Mouse (Mus musculus): ENCODE measurements around the gene Bcl2. TPM values are rescaled to one million over a fixed set of nuclear protein-coding genes. Genes with fewer than 3 reads are reported as not detected.

The Bcl2 gene
- polyA plus RNA-seq, 1 experiment from 2014 or later: 5.6 TPM

- H3K36me3 ChIP-seq (ENCODE audit: control insufficient read depth, insufficient read depth, low read length): no peaks in the 10 kb centered on the region
- H3K27ac ChIP-seq (replicated peaks): no peak overlapping the region
- H3K4me2 ChIP-seq (replicated peaks; ENCODE audit: low read depth): no peak overlapping the region
- H3K4me1 ChIP-seq (replicated peaks; ENCODE audit: control insufficient read depth, insufficient read depth): no peaks in the 10 kb centered on the region
- no peaks in the 10 kb centered on the region for H3K27me3 ChIP-seq (ENCODE audit: control insufficient read depth, insufficient read depth, low read length)
- ATAC-seq (ENCODE audit: low FRiP score, low TSS enrichment) (no peak), DNase-seq (ENCODE audit: low spot score) (no peak)
- WGBS: 88% methylated on average over 3 of the region's 3 CpGs
- H3K4me3 ChIP-seq (ENCODE audit: low read depth, low read length): no peak overlapping the region
- H3K9me3 ChIP-seq (ENCODE audit: control insufficient read depth, low read length): no peaks in the 10 kb centered on the region
- no peak for TF ChIP-seq CTCF (IDR thresholded peaks at IDR 0.05; ENCODE audit: low read depth)
- no peak for TF ChIP-seq EP300 (optimal IDR thresholded peaks at IDR 0.05)
- no peak overlapping the region for H3K9ac ChIP-seq (ENCODE audit: low read length)
Measured at GRCm38 (mm10) chr1:106503910-106504309, 210.2 kb downstream of the Bcl2 start.

GRCm38 (mm10) chr1:106503407-106503806 is 210.7 kb downstream of the Bcl2 start:
- ATAC-seq (ENCODE audit: low FRiP score, low TSS enrichment): no peak
- no peak for TF ChIP-seq CTCF (IDR thresholded peaks at IDR 0.05; ENCODE audit: low read depth)
- no peak for TF ChIP-seq EP300 (optimal IDR thresholded peaks at IDR 0.05)
- 89% methylated on average over 4 of the region's 4 CpGs for WGBS

GRCm38 (mm10) chr1:106497999-106498398 is 216.1 kb downstream of the Bcl2 start:
- WGBS: 36% methylated on average over 2 of the region's 2 CpGs

More at GRCm38 (mm10) chr1:106503407-106503806, 210.7 kb downstream of the Bcl2 start:
- Histone ChIP-seq H3K36me3 (ENCODE audit: control insufficient read depth, insufficient read depth, low read length) (no peaks in the 10 kb centered on the region), H3K9me3 (ENCODE audit: control insufficient read depth, low read length) (no peaks in the 10 kb centered on the region), H3K27ac (replicated peaks) (no peak overlapping the region), H3K9ac (ENCODE audit: low read length) (no peak overlapping the region), H3K4me3 (ENCODE audit: low read depth, low read length) (no peak overlapping the region), H3K4me2 (replicated peaks; ENCODE audit: low read depth) (no peak overlapping the region), H3K4me1 (replicated peaks; ENCODE audit: control insufficient read depth, insufficient read depth) (no peaks in the 10 kb centered on the region), H3K27me3 (ENCODE audit: control insufficient read depth, insufficient read depth, low read length) (no peaks in the 10 kb centered on the region)
- DNase-seq (ENCODE audit: low spot score): no peak

More at GRCm38 (mm10) chr1:106497999-106498398, 216.1 kb downstream of the Bcl2 start:
- Histone ChIP-seq H3K36me3 (ENCODE audit: control insufficient read depth, insufficient read depth, low read length) (no peaks in the 10 kb centered on the region), H3K4me3 (ENCODE audit: low read depth, low read length) (no peak overlapping the region), H3K4me2 (replicated peaks; ENCODE audit: low read depth) (no peak overlapping the region), H3K9ac (ENCODE audit: low read length) (no peak overlapping the region), H3K4me1 (replicated peaks; ENCODE audit: control insufficient read depth, insufficient read depth) (no peaks in the 10 kb centered on the region), H3K27me3 (ENCODE audit: control insufficient read depth, insufficient read depth, low read length) (no peaks in the 10 kb centered on the region), H3K9me3 (ENCODE audit: control insufficient read depth, low read length) (no peaks in the 10 kb centered on the region), H3K27ac (replicated peaks) (no peak overlapping the region)
- DNase-seq (ENCODE audit: low spot score) (no peak), ATAC-seq (ENCODE audit: low FRiP score, low TSS enrichment) (no peak)
- TF ChIP-seq CTCF (IDR thresholded peaks at IDR 0.05; ENCODE audit: low read depth): no peak
- no peak for TF ChIP-seq EP300 (optimal IDR thresholded peaks at IDR 0.05)

Small RNAs within 50 kb of the gene (microRNA-seq; reads per million reads assigned to microRNA genes)
- not detected for gene Mir3473f

Other genes starting within 250 kb of the Bcl2 start
- 18.3 and 18.9 TPM in 2 replicates for gene Kdsr, start 45.5 kb upstream of the Bcl2 start, polyA plus RNA-seq (2015; fragmentation: Nextera tagmentation; extraction: Ambion mirVana)
- 67.6 and 70.9 TPM in 2 replicates for gene Vps4b, start 82.5 kb upstream of the Bcl2 start, polyA plus RNA-seq (2015; fragmentation: Nextera tagmentation; extraction: Ambion mirVana)
- gene Serpinb5, start 146.9 kb upstream of the Bcl2 start, polyA plus RNA-seq (2015; fragmentation: Nextera tagmentation; extraction: Ambion mirVana): 116 and 128 TPM in 2 replicates
- gene Serpinb12, start 220.2 kb upstream of the Bcl2 start, polyA plus RNA-seq (2015; fragmentation: Nextera tagmentation; extraction: Ambion mirVana): 460 and 511 TPM in 2 replicates

All from stomach, postnatal 0 days (tissue).